Mouse (Mus musculus): ENCODE measurements around the gene Supt5.

Gene Supt5

DNA sequence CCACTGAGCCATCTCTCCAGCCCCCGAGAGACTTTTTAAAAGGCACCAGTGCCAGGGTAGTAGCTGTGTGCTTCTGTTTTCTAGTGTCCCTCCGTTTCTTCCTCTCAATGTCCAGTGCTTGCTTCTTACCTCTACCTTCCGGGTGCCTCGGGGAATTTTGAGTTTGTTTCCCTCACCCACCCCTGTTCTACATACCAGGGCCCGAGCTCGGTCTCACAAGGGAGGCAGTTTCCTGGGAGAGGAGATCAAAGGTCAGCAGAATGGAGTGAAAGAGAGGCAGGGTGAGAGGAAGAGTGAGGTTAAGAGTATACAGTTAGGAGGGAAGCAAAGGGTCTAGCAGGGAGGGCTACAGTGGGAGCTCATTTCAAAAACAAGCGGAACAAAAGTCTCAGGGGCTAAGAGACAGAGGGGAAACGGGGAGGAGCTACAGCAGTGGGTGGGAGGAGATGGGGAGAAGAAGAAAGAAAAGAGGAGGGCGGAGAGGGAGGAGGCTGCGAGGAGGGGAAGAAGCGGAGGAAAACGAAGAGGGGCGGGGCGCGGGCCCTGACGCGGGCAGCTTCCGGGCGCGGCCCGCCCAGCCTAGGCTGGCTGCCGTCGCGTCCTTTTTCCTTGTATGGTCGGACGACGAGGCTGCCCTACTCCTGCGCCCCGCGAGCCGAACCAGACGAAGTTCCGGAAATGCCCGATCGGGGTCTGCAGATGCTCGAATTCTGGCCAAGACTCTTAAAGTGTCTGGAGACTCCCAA, 36.8 kb upstream of the Supt5 start:
- peak in 1 of 2 experiments; percentile 70 for DNase-seq (ENCODE audit: low spot score in 2 of 2)

- no peak for DNase-seq (ENCODE audit: low spot score in 2 of 2)
Measured at GRCm38 (mm10) chr7:28374647-28375046, 36.1 kb upstream of the Supt5 start.

DNA sequence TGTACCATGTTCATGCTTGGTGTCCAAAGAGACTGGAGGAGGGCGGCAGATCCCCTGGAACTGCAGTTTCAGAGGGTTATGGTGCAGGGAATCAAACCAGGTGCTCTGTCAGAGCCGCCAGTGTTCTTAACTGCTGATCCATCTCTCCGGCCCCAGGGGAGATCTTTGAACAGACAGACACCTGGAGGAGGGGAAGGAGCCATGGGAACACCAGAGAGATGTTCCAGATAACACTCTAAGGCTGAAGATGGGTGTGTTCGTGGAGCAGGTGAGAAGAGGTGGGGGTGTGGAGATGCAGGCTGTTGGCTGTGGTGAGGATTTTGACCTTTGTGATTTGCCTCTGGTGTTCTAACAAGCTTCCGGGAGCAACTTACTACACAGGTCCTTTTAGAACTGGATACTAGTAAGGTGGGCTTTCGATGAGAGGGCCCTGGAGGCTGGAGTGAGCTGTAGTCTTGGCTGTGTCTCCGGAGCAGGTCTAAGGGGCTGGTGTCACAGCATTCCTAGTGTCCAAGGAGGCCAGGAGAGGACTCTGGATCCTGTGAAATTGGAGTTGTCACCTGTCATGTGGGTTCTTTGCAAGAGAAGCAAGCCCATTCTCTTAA, 35.4 kb upstream of the Supt5 start:
- no peak for DNase-seq (ENCODE audit: low spot score in 2 of 2)

DNA sequence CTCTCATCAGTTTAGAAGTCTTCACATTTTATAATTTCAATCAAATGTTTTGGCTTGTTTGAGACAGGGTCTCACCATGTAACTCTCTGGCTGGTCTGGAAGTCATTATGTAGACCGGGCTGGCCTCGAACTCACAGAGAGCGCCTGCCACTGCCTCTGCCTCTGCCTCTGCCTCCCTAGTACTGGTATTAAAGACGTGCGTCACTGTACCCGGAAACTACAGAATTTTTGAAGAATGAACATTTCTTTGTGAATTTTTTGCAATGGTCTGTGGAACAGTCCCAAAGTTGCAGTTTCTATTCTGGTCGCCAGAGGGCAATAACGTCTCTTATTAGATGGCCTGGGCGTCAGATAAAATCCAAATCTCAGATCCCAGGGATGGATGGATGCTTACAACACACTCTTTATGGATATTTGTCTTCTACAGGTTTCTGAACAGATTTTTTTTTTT, 34.6 kb upstream of the Supt5 start:
- DNase-seq (ENCODE audit: low spot score in 2 of 2), result peak in 1 of 2 experiments; percentile 85

- DNase-seq (ENCODE audit: low spot score in 2 of 2), result peak; percentile 90 to 98
Measured at GRCm38 (mm10) chr7:28372251-28373108, 33.9 kb upstream of the Supt5 start, which contains the start of gene Plekhg2. TSS of gene Plekhg2 (minus strand) at chr7:28372599.

DNA sequence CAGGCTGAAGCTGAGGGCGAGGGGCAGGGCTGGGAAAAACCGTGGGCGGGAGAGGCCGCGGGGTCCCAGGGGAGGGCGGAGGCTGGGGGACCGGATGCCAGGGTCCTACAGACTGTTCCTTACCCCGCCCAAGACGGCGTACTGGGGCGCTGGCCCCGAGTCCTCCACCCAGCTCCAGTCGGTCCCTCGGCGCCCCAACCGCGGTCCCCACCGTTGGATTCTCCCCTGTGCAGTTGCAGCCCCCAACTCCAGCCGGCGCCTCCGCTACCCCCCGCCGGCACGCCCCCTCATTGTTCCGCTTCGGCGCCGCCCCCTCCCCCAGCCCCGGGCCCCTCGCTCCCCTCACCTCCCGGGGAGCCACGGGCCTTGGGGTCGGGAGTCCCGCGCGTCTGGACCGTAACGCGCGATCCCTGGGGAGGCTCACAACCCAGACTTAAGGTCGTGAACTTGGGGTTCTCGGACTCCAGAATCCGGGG, 33.0 kb upstream of the Supt5 start:
- DNase-seq (ENCODE audit: low spot score in 2 of 2), result no peak

DNA sequence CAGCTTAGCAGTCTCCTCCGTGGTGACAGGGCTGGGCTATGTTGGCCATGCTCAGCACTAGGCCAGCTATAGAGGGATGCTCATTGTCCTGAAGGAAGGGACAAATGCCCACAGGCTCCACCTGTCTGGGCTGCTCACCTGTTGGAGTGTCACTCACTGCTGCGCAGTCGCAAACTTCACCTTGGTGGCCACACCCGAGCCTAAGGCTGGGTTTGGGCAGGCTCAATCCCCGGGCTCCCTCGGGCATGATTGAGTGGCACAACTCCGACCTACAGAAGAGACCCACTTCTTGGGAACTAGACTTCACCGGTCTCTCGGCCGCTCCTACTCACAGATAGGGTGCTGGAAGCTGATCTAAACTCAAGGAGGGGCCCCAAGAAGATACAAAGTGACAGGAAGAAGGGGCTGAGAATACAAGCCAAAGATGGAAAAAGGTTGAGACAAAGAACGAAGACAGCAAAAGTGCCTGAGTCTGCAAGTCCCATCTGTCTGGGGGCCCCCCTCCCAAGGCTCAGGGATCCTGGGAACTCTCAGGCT, 32.5 kb upstream of the Supt5 start:
- DNase-seq (ENCODE audit: low spot score in 2 of 2), result no peak

- DNase-seq (ENCODE audit: low spot score in 2 of 2), result no peak
Measured at GRCm38 (mm10) chr7:28370051-28370450, 31.5 kb upstream of the Supt5 start.

GRCm38 (mm10) chr7:28368276-28368920, 29.9 kb upstream of the Supt5 start:
- no peak for DNase-seq (ENCODE audit: low spot score in 2 of 2)

GRCm38 (mm10) chr7:28367663-28368275, 29.2 kb upstream of the Supt5 start:
- DNase-seq (ENCODE audit: low spot score in 2 of 2), result no peak

- DNase-seq (ENCODE audit: low spot score in 2 of 2), result no peak
Measured at GRCm38 (mm10) chr7:28362441-28363060, 24.0 kb upstream of the Supt5 start.

- no peak for DNase-seq (ENCODE audit: low spot score in 2 of 2)
Measured at GRCm38 (mm10) chr7:28361647-28362341, 23.2 kb upstream of the Supt5 start.

DNA sequence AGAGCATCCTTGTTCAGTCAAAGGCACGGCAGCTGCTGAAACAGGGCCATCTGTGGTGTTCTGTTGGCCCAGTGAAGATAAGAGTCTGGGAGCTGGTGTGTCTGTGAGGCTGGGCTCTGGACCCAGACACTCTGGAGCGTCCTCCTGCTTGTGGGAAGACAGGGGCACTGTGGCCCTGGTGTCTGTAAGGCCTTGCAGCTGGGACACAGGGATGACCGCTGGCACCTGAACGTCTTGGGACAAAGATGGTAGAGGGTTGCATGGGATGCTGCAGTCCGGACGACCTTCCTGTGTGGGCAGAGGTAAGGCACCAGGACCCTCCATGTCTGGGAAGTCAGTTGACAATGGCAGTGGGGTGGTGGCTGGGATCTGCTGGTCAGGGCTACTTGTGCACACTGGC, 21.7 kb upstream of the Supt5 start:
- no peak for DNase-seq (ENCODE audit: low spot score in 2 of 2)

GRCm38 (mm10) chr7:28359854-28360253, 21.3 kb upstream of the Supt5 start:
- no peak for DNase-seq (ENCODE audit: low spot score in 2 of 2)

GRCm38 (mm10) chr7:28358431-28358830, 19.9 kb upstream of the Supt5 start:
- DNase-seq (ENCODE audit: low spot score in 2 of 2), result no peak

- no peak for DNase-seq (ENCODE audit: low spot score in 2 of 2)
Measured at GRCm38 (mm10) chr7:28357984-28358383, 19.4 kb upstream of the Supt5 start.

DNA sequence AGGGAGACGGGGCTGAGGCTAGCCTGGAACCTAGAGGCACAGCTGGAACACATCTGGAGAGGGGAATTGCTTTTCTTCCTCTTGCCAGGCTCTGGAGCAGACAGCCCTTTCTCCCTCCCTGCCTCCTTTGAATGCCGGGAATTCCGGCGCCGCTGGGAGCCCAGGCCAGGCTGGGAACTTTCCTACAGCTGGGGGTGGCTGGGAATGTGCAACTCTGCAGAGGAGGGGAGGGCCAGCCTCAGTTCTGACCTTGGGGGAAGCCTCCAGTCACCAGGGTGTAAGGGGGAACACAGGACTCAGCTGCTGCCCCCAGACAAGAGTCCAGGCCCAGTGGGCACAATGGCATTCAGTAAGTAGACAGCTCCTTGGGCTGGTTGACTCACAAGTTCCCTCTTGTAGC, 18.4 kb upstream of the Supt5 start:
- DNase-seq (ENCODE audit: low spot score in 2 of 2), result no peak

DNA sequence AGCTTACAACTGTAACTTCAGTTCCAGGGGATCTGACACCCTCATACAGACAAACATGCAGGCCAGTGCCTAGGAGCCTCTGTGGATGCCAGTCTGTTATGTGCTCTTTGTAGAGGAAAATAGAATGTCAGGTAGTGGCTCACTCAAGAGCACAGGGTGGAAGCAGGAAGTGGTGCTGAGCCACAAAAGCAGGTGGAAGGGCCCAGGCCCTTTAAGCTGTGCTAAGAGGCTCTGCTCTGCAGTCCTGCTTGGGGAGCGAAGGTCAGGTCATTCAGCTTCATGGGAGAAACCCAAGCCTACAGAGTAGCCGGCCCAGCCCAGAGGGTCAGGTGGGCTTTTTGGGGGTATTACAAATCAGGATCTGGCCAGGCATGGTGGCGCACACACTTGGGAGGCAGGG, 16.7 kb upstream of the Supt5 start:
- no peak for DNase-seq (ENCODE audit: low spot score in 2 of 2)

GRCm38 (mm10) chr7:28354596-28354995, 16.1 kb upstream of the Supt5 start:
- no peak for DNase-seq (ENCODE audit: low spot score in 2 of 2)

DNA sequence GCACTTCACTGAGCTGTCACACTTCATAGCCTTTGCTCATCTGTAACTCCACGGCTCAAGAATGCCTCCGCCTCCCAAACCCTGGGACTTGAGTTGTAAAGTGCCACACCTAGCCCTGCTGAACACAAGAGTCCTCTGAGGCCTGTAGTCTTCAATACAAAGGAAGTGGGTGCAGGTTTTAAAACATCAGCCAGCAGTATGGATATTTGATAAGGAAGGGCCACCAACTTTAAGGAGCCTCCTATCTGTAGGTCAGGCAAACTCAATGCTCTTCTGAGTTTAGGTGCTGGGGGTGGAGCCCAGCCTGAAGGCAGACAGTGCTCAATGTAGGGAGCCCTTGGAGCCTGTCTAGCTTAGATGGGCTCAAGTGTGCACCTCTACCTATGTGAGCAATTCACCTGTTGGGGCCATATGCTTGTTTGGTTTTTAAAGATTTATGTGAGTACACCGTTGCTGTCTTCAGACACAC, 15.6 kb upstream of the Supt5 start:
- no peak for DNase-seq (ENCODE audit: low spot score in 2 of 2)

Measured in left cerebral cortex, adult 9 months (tissue).